Mouse (Mus musculus) spleen, adult 2 months (tissue): ENCODE measurements around the gene AU022252.

ENCODE experiments used
- CTCF ChIP-seq: fragments of 200-500 bp; IDR thresholded peaks from 2 replicates; pipeline ENCODE4 v1.5.1; 2011; ENCODE audit warnings: mild to moderate bottlenecking, inconsistent platforms; ENCODE audit not compliant: insufficient read depth, insufficient read length, insufficient replicate concordance; ENCODE audit errors: extremely low read depth
- POLR2A ChIP-seq: fragments of 200-500 bp; IDR thresholded peaks from 2 replicates; pipeline ENCODE4 v1.6.1; 2011; ENCODE audit warnings: low read depth, low read length, inconsistent platforms

DNA sequence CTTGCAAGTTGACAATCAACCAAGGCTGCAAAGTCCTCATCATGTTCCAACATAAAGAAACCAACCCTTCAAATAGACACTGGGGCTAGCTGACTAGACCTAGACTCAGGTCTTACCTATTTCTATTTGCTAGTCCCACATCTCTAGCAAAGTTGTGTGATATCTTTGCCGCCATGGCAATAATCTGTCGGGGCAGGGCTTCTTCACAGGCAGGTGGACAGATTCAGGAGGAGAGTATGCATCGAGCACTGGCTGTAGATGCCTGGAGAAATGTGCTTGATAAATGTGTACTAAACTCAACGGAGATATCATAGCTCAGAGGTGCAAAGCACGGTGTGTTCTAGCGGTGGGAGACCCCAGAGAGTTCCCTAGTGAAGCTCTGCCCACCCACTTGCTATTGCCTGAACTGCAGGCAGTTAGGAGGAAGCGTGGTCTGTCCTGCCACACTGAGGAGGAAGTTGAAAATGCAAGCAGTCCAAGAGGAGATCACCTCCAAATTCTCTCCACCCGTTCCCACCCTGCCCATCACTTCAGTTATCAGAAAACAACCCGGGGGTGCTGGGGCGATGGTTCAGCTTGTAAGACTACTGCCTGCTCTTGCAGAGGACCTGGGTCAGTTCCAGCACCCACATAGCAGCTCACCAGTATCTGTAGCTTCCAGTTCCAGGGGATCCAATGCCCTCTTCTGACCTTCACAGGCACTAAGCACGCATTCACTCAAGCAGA lies 44.3 kb downstream of the AU022252 start:
- peak; percentile 42; the same call in 1 of the 2 replicates for TF ChIP-seq CTCF
- no peak for TF ChIP-seq POLR2A
